Mouse (Mus musculus) fat pad, adult 2 months (tissue): ENCODE measurements around the gene Dcun1d2.

Source experiments
- DNase-seq: peaks from one replicate; pipeline ENCODE4 v3.0.0-alpha.2; 2011; ENCODE audit warnings: low read depth, low spot score; ENCODE audit errors: extremely low read depth

Dcun1d2 gene

GRCm38 (mm10) chr8:13254019-13254418, 33.9 kb downstream of the Dcun1d2 start, which contains the start of gene Adprhl1:
Gene Adprhl1, minus strand, starts transcription at chr8:13254162.
- no peak for DNase-seq

- no peak for DNase-seq
Observed at GRCm38 (mm10) chr8:13253413-13253812, 34.5 kb downstream of the Dcun1d2 start.

GRCm38 (mm10) chr8:13252837-13253236, 35.1 kb downstream of the Dcun1d2 start:
- DNase-seq, result no peak

- DNase-seq, result no peak
Observed at GRCm38 (mm10) chr8:13244343-13244880, 43.5 kb downstream of the Dcun1d2 start.

- DNase-seq, result no peak
Observed at GRCm38 (mm10) chr8:13242985-13243870, 44.7 kb downstream of the Dcun1d2 start.

- no peak for DNase-seq
Observed at GRCm38 (mm10) chr8:13240691-13241090, 47.2 kb downstream of the Dcun1d2 start.

GRCm38 (mm10) chr8:13240055-13240454, 47.9 kb downstream of the Dcun1d2 start:
- DNase-seq, result no peak

GRCm38 (mm10) chr8:13234803-13235202, 53.1 kb downstream of the Dcun1d2 start:
- no peak for DNase-seq

GRCm38 (mm10) chr8:13230471-13230870, 57.5 kb downstream of the Dcun1d2 start:
- no peak for DNase-seq

GRCm38 (mm10) chr8:13229802-13230201, 58.1 kb downstream of the Dcun1d2 start:
- DNase-seq, result no peak

GRCm38 (mm10) chr8:13228923-13229610, 58.9 kb downstream of the Dcun1d2 start:
- DNase-seq, result no peak

- DNase-seq, result no peak
Observed at GRCm38 (mm10) chr8:13227184-13227583, 60.7 kb downstream of the Dcun1d2 start.

- no peak for DNase-seq
Observed at GRCm38 (mm10) chr8:13226288-13226687, 61.6 kb downstream of the Dcun1d2 start.

GRCm38 (mm10) chr8:13224426-13224825, 63.5 kb downstream of the Dcun1d2 start:
- no peak for DNase-seq

GRCm38 (mm10) chr8:13218441-13218840, 69.5 kb downstream of the Dcun1d2 start:
- no peak for DNase-seq

GRCm38 (mm10) chr8:13217986-13218385, 69.9 kb downstream of the Dcun1d2 start:
- DNase-seq, result no peak

- no peak for DNase-seq
Observed at GRCm38 (mm10) chr8:13217093-13217492, 70.8 kb downstream of the Dcun1d2 start.

GRCm38 (mm10) chr8:13216386-13216785, 71.5 kb downstream of the Dcun1d2 start:
- no peak for DNase-seq

- no peak for DNase-seq
Observed at GRCm38 (mm10) chr8:13213479-13214268, 74.3 kb downstream of the Dcun1d2 start.

GRCm38 (mm10) chr8:13209770-13210169, 78.2 kb downstream of the Dcun1d2 start:
- no peak for DNase-seq
